Mouse (Mus musculus) midbrain, embryonic 10.5 days (tissue): Measurements from ENCODE around the gene Usp7. TPM values are rescaled to one million over a fixed set of nuclear protein-coding genes. Genes with fewer than 3 reads are reported as not detected.
"Not testable (repeated sequence)": the region's sequence is repeated elsewhere in the genome, so short reads cannot be mapped to it uniquely, and the experiment has no call there.

ENCODE experiments used
- DNase-seq: peaks from one replicate; pipeline ENCODE4 v3.0.0-alpha.2; 2017; ENCODE audit warnings: low spot score
- H3K27ac ChIP-seq: fragments of 300-500 bp; sonication (generic); replicated peaks from 2 replicates; pipeline ENCODE4 v1.5.1; 2016; ENCODE audit warnings: mild to moderate bottlenecking
- H3K27me3 ChIP-seq: fragments of 300-500 bp; sonication (generic); 2 replicates; pipeline ENCODE4 v1.6.1; 2016; ENCODE audit warnings: low read depth, mild to moderate bottlenecking; ENCODE audit not compliant: poor library complexity, severe bottlenecking
- H3K36me3 ChIP-seq: fragments of 300-500 bp; sonication (generic); 2 replicates; pipeline ENCODE4 v1.6.1; 2016; ENCODE audit warnings: mild to moderate bottlenecking, moderate library complexity
- H3K4me1 ChIP-seq: fragments of 300-500 bp; sonication (generic); 2 replicates; pipeline ENCODE4 v1.6.1; 2016
- H3K4me3 ChIP-seq: fragments of 300-500 bp; sonication (generic); 2 replicates; pipeline ENCODE4 v1.5.1; 2016; ENCODE audit warnings: mild to moderate bottlenecking, moderate library complexity
- H3K9me3 ChIP-seq: fragments of 300-500 bp; sonication (generic); replicated peaks from 2 replicates; pipeline ENCODE4 v1.6.1; 2016; ENCODE audit warnings: mild to moderate bottlenecking
- WGBS: fragments of 180-500 bp; shearing (Covaris S2); methylation state at CpG from one replicate; pipeline ENCODE4 v1.1.7; 2016; 5-methylcytosine and 5-hydroxymethylcytosine counted together
- polyA plus RNA-seq: library from polyadenylated mRNA; unstranded; fragments of >200 nt; fragmentation: Nextera tagmentation; extraction: Ambion mirVana; gene quantifications from 2 replicates; pipeline ENCODE4 v1.2.1, GENCODE M21; 2016

The Usp7 gene
- polyA plus RNA-seq, 1 experiment from 2014 or later = 28.1 TPM

GRCm38 (mm10) chr16:8777202-8777601 lies 14.9 kb downstream of the Usp7 start:
- no peak for DNase-seq
- no peak overlapping the region for H3K27ac ChIP-seq
- no peak overlapping the region for H3K4me3 ChIP-seq
- no peaks in the 10 kb centered on the region for H3K27me3 ChIP-seq
- WGBS = 75% methylated on average over 2 of the region's 2 CpGs
- H3K4me1 ChIP-seq = no peaks in the 10 kb centered on the region
- no peaks in the 10 kb centered on the region for H3K36me3 ChIP-seq
- no peaks in the 10 kb centered on the region for H3K9me3 ChIP-seq

GRCm38 (mm10) chr16:8776634-8777033 lies 15.5 kb downstream of the Usp7 start:
- Histone ChIP-seq H3K4me3 (no peak overlapping the region), H3K9me3 (no peaks in the 10 kb centered on the region), H3K27ac (no peak overlapping the region), H3K36me3 (no peaks in the 10 kb centered on the region), H3K27me3 (no peaks in the 10 kb centered on the region), H3K4me1 (no peaks in the 10 kb centered on the region)
- 91% methylated on average over 11 of the region's 11 CpGs for WGBS
- DNase-seq = no peak

DNA sequence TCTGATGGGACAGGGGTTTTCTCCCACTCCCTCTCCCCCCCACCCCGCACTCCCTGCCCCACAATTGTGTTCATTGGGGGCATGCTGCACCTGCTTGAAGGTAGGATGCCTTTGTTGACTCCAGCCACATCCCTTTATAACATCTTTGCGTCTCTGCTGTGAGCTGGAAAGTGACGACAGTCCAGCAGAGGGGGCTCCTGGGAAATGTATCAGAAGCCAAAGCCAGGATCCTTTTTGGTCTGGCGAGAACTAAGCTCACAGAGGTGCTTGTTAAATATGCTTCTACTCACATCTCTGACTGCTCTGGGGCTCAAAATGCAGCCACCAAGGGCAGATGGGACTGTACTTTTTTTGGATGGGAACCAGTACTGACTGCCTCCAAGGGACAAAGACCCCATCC lies 21.0 kb downstream of the Usp7 start:
- Histone ChIP-seq H3K36me3 (no peaks in the 10 kb centered on the region), H3K9me3 (no peaks in the 10 kb centered on the region), H3K27ac (no peak overlapping the region), H3K4me3 (no peak overlapping the region), H3K4me1 (0 out of 2 replicates have a peak, but pooled peaks cover 7% of the 10 kb centered on the region), H3K27me3 (peaks cover 8% of the 10 kb centered on the region; the same call in 1 of the 2 replicates)
- no peak for DNase-seq
- WGBS = 49% methylated on average over 4 of the region's 4 CpGs

GRCm38 (mm10) chr16:8770342-8770741 lies 21.8 kb downstream of the Usp7 start:
- H3K27ac ChIP-seq, H3K36me3 ChIP-seq, H3K9me3 ChIP-seq, H3K27me3 ChIP-seq, H3K4me3 ChIP-seq, H3K4me1 ChIP-seq, DNase-seq: not testable (repeated sequence)
- 49% methylated on average over 8 of the region's 8 CpGs for WGBS

DNA sequence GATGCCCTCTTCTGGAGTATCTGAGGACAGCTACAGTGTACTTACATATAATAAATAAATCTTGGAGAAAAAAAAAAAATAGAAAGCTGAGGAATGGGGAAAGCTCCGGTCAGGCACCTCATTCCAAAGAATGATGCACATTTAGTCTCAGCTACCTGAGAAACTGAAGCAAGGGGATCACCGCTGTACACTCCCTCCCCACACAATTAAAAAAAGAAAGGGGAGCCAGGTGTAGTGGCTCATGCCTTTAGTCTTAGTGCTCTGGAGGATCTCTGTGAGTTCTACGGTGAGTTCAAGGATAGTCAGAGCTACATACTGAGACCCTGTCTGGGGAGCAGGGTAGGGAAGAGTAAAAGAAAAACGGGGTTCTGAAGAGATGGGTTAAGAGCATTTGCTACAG lies 22.6 kb downstream of the Usp7 start:
- no peak for DNase-seq
- Histone ChIP-seq H3K4me1 (0 out of 2 replicates have a peak, but pooled peaks cover 7% of the 10 kb centered on the region), H3K4me3 (no peak overlapping the region), H3K36me3 (no peaks in the 10 kb centered on the region), H3K27me3 (peaks cover 8% of the 10 kb centered on the region; the same call in 1 of the 2 replicates), H3K9me3 (no peaks in the 10 kb centered on the region), H3K27ac (no peak overlapping the region)
- 71% methylated on average over 4 of the region's 4 CpGs for WGBS

- 18% methylated on average over 10 of the region's 10 CpGs for WGBS
- Histone ChIP-seq H3K36me3 (no peaks in the 10 kb centered on the region), H3K4me1 (0 out of 2 replicates have a peak, but pooled peaks cover 9% of the 10 kb centered on the region), H3K27me3 (peaks cover 8% of the 10 kb centered on the region; the same call in 1 of the 2 replicates), H3K27ac (no peak overlapping the region), H3K9me3 (no peaks in the 10 kb centered on the region), H3K4me3 (no peak overlapping the region)
- peak; percentile 64 for DNase-seq
Measured at GRCm38 (mm10) chr16:8769065-8769464, 23.0 kb downstream of the Usp7 start.

- peaks cover 8% of the 10 kb centered on the region; the same call in 1 of the 2 replicates for H3K27me3 ChIP-seq
- H3K4me1 ChIP-seq = 0 out of 2 replicates have a peak, but pooled peaks cover 11% of the 10 kb centered on the region
- no peak overlapping the region for H3K27ac ChIP-seq
Measured at GRCm38 (mm10) chr16:8768588-8768987, 23.5 kb downstream of the Usp7 start.

DNA sequence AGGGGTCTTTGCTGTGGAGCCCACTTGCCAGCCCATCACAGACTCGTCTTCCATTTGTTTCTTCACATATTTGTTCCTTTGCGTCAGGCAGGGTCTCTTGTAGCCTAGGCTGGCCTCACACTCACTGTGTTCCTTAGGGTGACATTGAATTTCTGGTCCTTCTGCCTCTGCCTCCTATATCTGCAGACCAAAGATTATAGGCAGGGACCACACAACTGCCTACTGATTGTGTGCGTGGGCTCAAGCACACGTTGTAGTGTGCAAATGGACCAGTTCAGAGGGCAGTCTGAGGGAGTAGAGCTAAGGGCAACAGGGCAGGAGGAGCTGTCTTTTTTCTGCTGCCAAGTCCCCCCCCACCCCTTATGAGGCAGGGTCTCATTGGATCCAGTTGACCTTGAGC lies 24.0 kb downstream of the Usp7 start:
- Histone ChIP-seq H3K36me3 (no peaks in the 10 kb centered on the region), H3K9me3 (no peaks in the 10 kb centered on the region), H3K27me3 (peaks cover 8% of the 10 kb centered on the region; the same call in 1 of the 2 replicates), H3K4me1 (0 out of 2 replicates have a peak, but pooled peaks cover 11% of the 10 kb centered on the region), H3K4me3 (no peak overlapping the region), H3K27ac (no peak overlapping the region)
- no peak for DNase-seq
- 91% methylated on average over 4 of the region's 4 CpGs for WGBS

More at GRCm38 (mm10) chr16:8768588-8768987, 23.5 kb downstream of the Usp7 start:
- 74% methylated on average over 4 of the region's 4 CpGs for WGBS
- no peak for DNase-seq
- Histone ChIP-seq H3K4me3 (no peak overlapping the region), H3K36me3 (no peaks in the 10 kb centered on the region), H3K9me3 (no peaks in the 10 kb centered on the region)

- H3K4me1 ChIP-seq = 0 out of 2 replicates have a peak, but pooled peaks cover 11% of the 10 kb centered on the region
- H3K27me3 ChIP-seq = peaks cover 8% of the 10 kb centered on the region; the same call in 1 of the 2 replicates
- no peak overlapping the region for H3K4me3 ChIP-seq
- no peaks in the 10 kb centered on the region for H3K9me3 ChIP-seq
- H3K36me3 ChIP-seq = no peaks in the 10 kb centered on the region
- DNase-seq = no peak
- 89% methylated on average over 11 of the region's 11 CpGs for WGBS
- no peak overlapping the region for H3K27ac ChIP-seq
Measured at GRCm38 (mm10) chr16:8767133-8768052, 24.7 kb downstream of the Usp7 start.

DNA sequence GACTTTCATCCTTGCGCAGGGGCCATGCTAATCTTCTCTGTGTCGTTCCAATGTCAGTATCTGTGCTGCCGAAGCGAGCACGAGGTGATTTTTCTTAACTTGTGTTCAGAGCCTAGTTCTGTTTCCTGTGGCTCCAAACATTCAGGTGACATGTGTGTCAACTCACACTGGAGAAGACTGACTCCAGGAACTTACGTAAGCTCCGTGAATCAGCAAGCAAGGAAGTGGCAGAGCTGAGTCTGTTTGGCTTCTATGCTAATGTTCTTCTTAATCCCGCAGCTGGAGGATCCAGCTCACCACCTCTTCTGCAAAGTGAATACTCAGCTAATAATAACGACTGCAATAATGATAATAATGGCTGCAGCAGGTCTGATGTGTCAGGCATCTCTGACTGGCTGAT lies 25.9 kb downstream of the Usp7 start:
- Histone ChIP-seq H3K4me1 (0 out of 2 replicates have a peak, but pooled peaks cover 11% of the 10 kb centered on the region), H3K9me3 (no peaks in the 10 kb centered on the region), H3K36me3 (no peaks in the 10 kb centered on the region), H3K27me3 (peaks cover 8% of the 10 kb centered on the region; the same call in 1 of the 2 replicates), H3K27ac (no peak overlapping the region), H3K4me3 (no peak overlapping the region)
- 54% methylated on average over 9 of the region's 9 CpGs for WGBS
- no peak for DNase-seq

DNA sequence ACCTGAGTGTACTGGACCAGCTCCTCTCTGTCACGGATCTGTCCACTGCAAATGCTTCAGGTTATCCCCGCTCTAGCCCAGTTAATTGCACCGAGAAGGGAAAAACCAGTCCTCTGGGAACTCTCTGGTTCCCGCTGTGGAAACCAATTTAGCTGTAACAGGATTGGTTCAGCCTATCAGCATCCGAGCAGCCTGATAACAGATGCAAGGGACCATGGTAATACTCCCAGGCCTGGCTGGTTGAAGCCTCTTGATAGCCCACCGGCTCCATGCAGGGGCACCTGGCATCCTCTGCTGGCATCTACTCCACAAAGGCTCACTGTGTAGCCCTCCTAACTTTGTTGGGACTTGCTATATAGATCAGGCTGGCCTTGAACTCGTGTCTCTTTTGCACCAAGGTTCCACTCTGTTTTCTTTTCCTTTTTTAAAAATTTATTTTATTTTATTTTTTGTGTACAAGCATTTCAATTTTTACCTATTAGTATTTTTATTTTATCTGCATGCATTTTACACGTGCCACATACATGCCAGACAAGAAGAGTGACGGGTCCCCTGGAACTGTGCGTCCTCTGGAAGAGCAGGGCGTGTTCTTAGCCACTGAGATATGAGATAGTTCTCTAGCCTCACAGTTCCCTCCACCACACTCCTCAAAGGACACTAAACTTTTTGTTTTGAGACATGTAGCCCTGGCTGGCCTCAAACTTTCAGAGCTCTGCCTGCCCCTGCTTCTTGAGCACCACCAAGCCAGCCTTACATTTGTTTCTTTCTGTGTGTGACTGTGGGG lies 27.8 kb downstream of the Usp7 start:
- Histone ChIP-seq H3K9me3 (no peaks in the 10 kb centered on the region), H3K27ac (no peak overlapping the region), H3K27me3 (no peaks in the 10 kb centered on the region), H3K4me3 (no peak overlapping the region), H3K4me1 (0 out of 2 replicates have a peak, but pooled peaks cover 5% of the 10 kb centered on the region), H3K36me3 (no peaks in the 10 kb centered on the region)
- no peak for DNase-seq
- 68% methylated on average over 11 of the region's 11 CpGs for WGBS

DNA sequence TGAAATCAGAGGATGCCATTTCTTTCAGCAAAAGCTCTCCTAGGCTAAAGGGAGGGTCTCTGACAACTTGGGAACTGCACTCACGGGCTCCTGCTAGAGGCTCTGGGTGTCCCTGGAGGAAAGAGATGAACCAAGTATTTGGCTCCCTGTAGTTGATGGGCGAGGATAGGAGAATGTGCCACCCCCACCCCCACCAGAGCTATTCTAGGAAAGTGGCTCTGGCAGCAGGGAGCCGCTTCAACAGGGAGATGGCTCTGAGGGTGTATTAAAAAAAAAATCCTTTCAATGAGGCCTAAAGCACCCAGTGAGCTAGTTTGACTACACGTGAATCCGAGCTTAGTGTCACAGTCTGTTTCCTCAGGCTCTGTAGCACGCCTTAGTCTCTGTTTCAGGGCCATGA lies 29.1 kb downstream of the Usp7 start:
- WGBS = 67% methylated on average over 6 of the region's 6 CpGs
- no peak overlapping the region for H3K27ac ChIP-seq
- no peaks in the 10 kb centered on the region for H3K9me3 ChIP-seq
- 0 out of 2 replicates have a peak, but pooled peaks cover 5% of the 10 kb centered on the region for H3K4me1 ChIP-seq
- H3K4me3 ChIP-seq = no peak overlapping the region
- DNase-seq = no peak
- H3K27me3 ChIP-seq = no peaks in the 10 kb centered on the region
- H3K36me3 ChIP-seq = no peaks in the 10 kb centered on the region
